Mouse (Mus musculus): ENCODE results near the gene Polr3a. TPM values are rescaled to one million over a fixed set of nuclear protein-coding genes. Genes with fewer than 3 reads are reported as not detected.
A peak's percentile ranks its signal among the peaks of the same experiment; 100 is the strongest.

Polr3a gene
- polyA plus RNA-seq, 1 experiment from 2014 or later: 23.5 TPM

GRCm38 (mm10) chr14:24510679-24511078, 23.8 kb upstream of the Polr3a start:
- no peaks in the 10 kb centered on the region; the same call in 1 of the 2 replicates for H3K9me3 ChIP-seq (ENCODE audit: control insufficient read depth, low read depth, low read length)
- no peak for ATAC-seq (ENCODE audit: insufficient number of reproducible peaks, insufficient read depth, low FRiP score, low read depth)
- H3K9ac ChIP-seq (replicated peaks; ENCODE audit: low read depth, low read length): no peak overlapping the region
- H3K4me1 ChIP-seq (ENCODE audit: control insufficient read depth, insufficient read depth, low read length): peaks cover 18% of the 10 kb centered on the region
- H3K36me3 ChIP-seq (ENCODE audit: control insufficient read depth, insufficient read depth, low read length): no peaks in the 10 kb centered on the region
- WGBS: 83% methylated on average over 2 of the region's 2 CpGs
- H3K4me3 ChIP-seq (ENCODE audit: low read depth, low read length): no peak overlapping the region
- H3K27ac ChIP-seq (ENCODE audit: low read length): no peak overlapping the region
- H3K4me2 ChIP-seq (replicated peaks; ENCODE audit: low read depth, low read length): no peak overlapping the region
- no peaks in the 10 kb centered on the region for H3K27me3 ChIP-seq (ENCODE audit: control insufficient read depth, insufficient read depth, low read length)

GRCm38 (mm10) chr14:24510218-24510617, 23.4 kb upstream of the Polr3a start:
- Histone ChIP-seq H3K27ac (ENCODE audit: low read length) (no peak overlapping the region), H3K36me3 (ENCODE audit: control insufficient read depth, insufficient read depth, low read length) (no peaks in the 10 kb centered on the region), H3K9ac (replicated peaks; ENCODE audit: low read depth, low read length) (no peak overlapping the region), H3K4me1 (ENCODE audit: control insufficient read depth, insufficient read depth, low read length) (peaks cover 18% of the 10 kb centered on the region), H3K4me3 (ENCODE audit: low read depth, low read length) (no peak overlapping the region), H3K27me3 (ENCODE audit: control insufficient read depth, insufficient read depth, low read length) (no peaks in the 10 kb centered on the region), H3K4me2 (replicated peaks; ENCODE audit: low read depth, low read length) (no peak overlapping the region), H3K9me3 (ENCODE audit: control insufficient read depth, low read depth, low read length) (no peaks in the 10 kb centered on the region; the same call in 1 of the 2 replicates)
- no peak for ATAC-seq (ENCODE audit: insufficient number of reproducible peaks, insufficient read depth, low FRiP score, low read depth)
- 100% methylated on average over 1 of the region's 1 CpGs for WGBS

GRCm38 (mm10) chr14:24509557-24509956, 22.7 kb upstream of the Polr3a start:
- Histone ChIP-seq H3K27ac (ENCODE audit: low read length) (no peak overlapping the region), H3K4me2 (replicated peaks; ENCODE audit: low read depth, low read length) (no peak overlapping the region), H3K9me3 (ENCODE audit: control insufficient read depth, low read depth, low read length) (no peaks in the 10 kb centered on the region; the same call in 1 of the 2 replicates), H3K36me3 (ENCODE audit: control insufficient read depth, insufficient read depth, low read length) (no peaks in the 10 kb centered on the region), H3K9ac (replicated peaks; ENCODE audit: low read depth, low read length) (no peak overlapping the region), H3K4me1 (ENCODE audit: control insufficient read depth, insufficient read depth, low read length) (peaks cover 18% of the 10 kb centered on the region), H3K4me3 (ENCODE audit: low read depth, low read length) (no peak overlapping the region), H3K27me3 (ENCODE audit: control insufficient read depth, insufficient read depth, low read length) (no peaks in the 10 kb centered on the region)
- WGBS: 54% methylated on average over 5 of the region's 5 CpGs
- no peak for ATAC-seq (ENCODE audit: insufficient number of reproducible peaks, insufficient read depth, low FRiP score, low read depth)

GRCm38 (mm10) chr14:24508070-24508773, 21.4 kb upstream of the Polr3a start:
- Histone ChIP-seq H3K27me3 (ENCODE audit: control insufficient read depth, insufficient read depth, low read length) (no peaks in the 10 kb centered on the region), H3K4me2 (replicated peaks; ENCODE audit: low read depth, low read length) (peak overlapping the region; percentile 28), H3K36me3 (ENCODE audit: control insufficient read depth, insufficient read depth, low read length) (no peaks in the 10 kb centered on the region), H3K4me3 (ENCODE audit: low read depth, low read length) (no peak overlapping the region), H3K9me3 (ENCODE audit: control insufficient read depth, low read depth, low read length) (no peaks in the 10 kb centered on the region; the same call in 1 of the 2 replicates), H3K4me1 (ENCODE audit: control insufficient read depth, insufficient read depth, low read length) (peaks cover 18% of the 10 kb centered on the region), H3K27ac (ENCODE audit: low read length) (peak overlapping the region; percentile 13; the same call in 1 of the 2 replicates), H3K9ac (replicated peaks; ENCODE audit: low read depth, low read length) (no peak overlapping the region)
- no peak for ATAC-seq (ENCODE audit: insufficient number of reproducible peaks, insufficient read depth, low FRiP score, low read depth)
- 16% methylated on average over 18 of the region's 18 CpGs for WGBS

- Histone ChIP-seq H3K36me3 (ENCODE audit: control insufficient read depth, insufficient read depth, low read length) (no peaks in the 10 kb centered on the region), H3K9ac (replicated peaks; ENCODE audit: low read depth, low read length) (no peak overlapping the region), H3K27ac (ENCODE audit: low read length) (peak overlapping the region; percentile 13; the same call in 1 of the 2 replicates), H3K27me3 (ENCODE audit: control insufficient read depth, insufficient read depth, low read length) (no peaks in the 10 kb centered on the region), H3K4me1 (ENCODE audit: control insufficient read depth, insufficient read depth, low read length) (peaks cover 18% of the 10 kb centered on the region), H3K4me2 (replicated peaks; ENCODE audit: low read depth, low read length) (no peak overlapping the region), H3K9me3 (ENCODE audit: control insufficient read depth, low read depth, low read length) (no peaks in the 10 kb centered on the region; the same call in 1 of the 2 replicates), H3K4me3 (ENCODE audit: low read depth, low read length) (no peak overlapping the region)
- WGBS: 21% methylated on average over 14 of the region's 14 CpGs
- no peak; the same call in 1 of the 2 replicates for ATAC-seq (ENCODE audit: insufficient number of reproducible peaks, insufficient read depth, low FRiP score, low read depth)
Observed at GRCm38 (mm10) chr14:24507452-24508069, 20.7 kb upstream of the Polr3a start.

- no peak for ATAC-seq (ENCODE audit: insufficient number of reproducible peaks, insufficient read depth, low FRiP score, low read depth)
- Histone ChIP-seq H3K9ac (replicated peaks; ENCODE audit: low read depth, low read length) (no peak overlapping the region), H3K27me3 (ENCODE audit: control insufficient read depth, insufficient read depth, low read length) (no peaks in the 10 kb centered on the region), H3K9me3 (ENCODE audit: control insufficient read depth, low read depth, low read length) (no peaks in the 10 kb centered on the region), H3K27ac (ENCODE audit: low read length) (peak overlapping the region; percentile 18; the same call in 1 of the 2 replicates), H3K36me3 (ENCODE audit: control insufficient read depth, insufficient read depth, low read length) (peaks cover 31% of the 10 kb centered on the region), H3K4me2 (replicated peaks; ENCODE audit: low read depth, low read length) (no peak overlapping the region), H3K4me3 (ENCODE audit: low read depth, low read length) (no peak overlapping the region), H3K4me1 (ENCODE audit: control insufficient read depth, insufficient read depth, low read length) (peaks cover 6% of the 10 kb centered on the region; the same call in 1 of the 2 replicates)
- 50% methylated on average over 4 of the region's 4 CpGs for WGBS
Observed at GRCm38 (mm10) chr14:24501256-24501655, 14.4 kb upstream of the Polr3a start.

GRCm38 (mm10) chr14:24500845-24501186, 14.0 kb upstream of the Polr3a start:
- Histone ChIP-seq H3K27ac (ENCODE audit: low read length) (peak overlapping the region; percentile 18), H3K36me3 (ENCODE audit: control insufficient read depth, insufficient read depth, low read length) (peaks cover 36% of the 10 kb centered on the region), H3K4me1 (ENCODE audit: control insufficient read depth, insufficient read depth, low read length) (peaks cover 6% of the 10 kb centered on the region; the same call in 1 of the 2 replicates), H3K9me3 (ENCODE audit: control insufficient read depth, low read depth, low read length) (no peaks in the 10 kb centered on the region), H3K4me3 (ENCODE audit: low read depth, low read length) (no peak overlapping the region), H3K27me3 (ENCODE audit: control insufficient read depth, insufficient read depth, low read length) (no peaks in the 10 kb centered on the region), H3K4me2 (replicated peaks; ENCODE audit: low read depth, low read length) (peak overlapping the region; percentile 22; the same call in 1 of the 2 replicates), H3K9ac (replicated peaks; ENCODE audit: low read depth, low read length) (no peak overlapping the region)
- no peak; the same call in 1 of the 2 replicates for ATAC-seq (ENCODE audit: insufficient number of reproducible peaks, insufficient read depth, low FRiP score, low read depth)
- WGBS: 8% methylated on average over 8 of the region's 8 CpGs

- Histone ChIP-seq H3K27ac (ENCODE audit: low read length) (peak overlapping the region; percentile 18), H3K27me3 (ENCODE audit: control insufficient read depth, insufficient read depth, low read length) (no peaks in the 10 kb centered on the region), H3K9me3 (ENCODE audit: control insufficient read depth, low read depth, low read length) (no peaks in the 10 kb centered on the region), H3K4me2 (replicated peaks; ENCODE audit: low read depth, low read length) (peak overlapping the region; percentile 22; the same call in 1 of the 2 replicates), H3K9ac (replicated peaks; ENCODE audit: low read depth, low read length) (no peak overlapping the region), H3K4me1 (ENCODE audit: control insufficient read depth, insufficient read depth, low read length) (peaks cover 6% of the 10 kb centered on the region; the same call in 1 of the 2 replicates), H3K36me3 (ENCODE audit: control insufficient read depth, insufficient read depth, low read length) (peaks cover 41% of the 10 kb centered on the region), H3K4me3 (ENCODE audit: low read depth, low read length) (no peak overlapping the region)
- WGBS: 15% methylated on average over 18 of the region's 18 CpGs
- ATAC-seq (ENCODE audit: insufficient number of reproducible peaks, insufficient read depth, low FRiP score, low read depth): peak; percentile 64
Observed at GRCm38 (mm10) chr14:24500091-24500844, 13.4 kb upstream of the Polr3a start.

Measured in stomach, embryonic 14.5 days (tissue).